Mouse (Mus musculus): Measurements from ENCODE around the gene Hspa1b. TPM values are rescaled to one million over a fixed set of nuclear protein-coding genes. Genes with fewer than 3 reads are reported as not detected.
"Not testable (repeated sequence)": the region's sequence is repeated elsewhere in the genome, so short reads cannot be mapped to it uniquely, and the experiment has no call there.

The Hspa1b gene
- total RNA-seq, 2 experiments from 2014 or later = 18.8 to 22.1 TPM

GRCm38 (mm10) chr17:34959881-34960515 lies 960 bp upstream of the Hspa1b start:
- peak overlapping the region; percentile 91 for H3K27ac ChIP-seq
- H3K4me3 ChIP-seq = peak overlapping the region; percentile 59
- TF ChIP-seq CTCF (IDR thresholded peaks at IDR 0.05) = no peak
- intact Hi-C loops (cut with DNase I) = no loop called here
- DNase-seq (ENCODE audit: extremely low spot score in 1 of 2, low spot score in 2 of 2) = no peak

DNA sequence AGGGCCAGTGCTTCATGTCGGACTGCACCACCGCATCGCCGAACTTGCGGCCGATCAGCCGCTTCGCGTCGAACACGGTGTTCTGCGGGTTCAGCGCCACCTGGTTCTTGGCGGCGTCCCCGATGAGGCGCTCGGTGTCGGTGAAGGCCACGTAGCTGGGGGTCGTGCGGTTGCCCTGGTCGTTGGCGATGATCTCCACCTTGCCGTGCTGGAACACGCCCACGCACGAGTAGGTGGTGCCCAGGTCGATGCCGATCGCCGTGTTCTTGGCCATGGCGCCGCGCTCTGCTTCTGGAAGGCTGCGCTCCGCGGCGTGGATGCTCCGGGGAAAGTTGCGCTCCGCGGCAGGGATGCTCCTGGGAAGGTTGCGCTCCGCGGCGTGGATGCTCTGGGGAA lies 306 bp downstream of the Hspa1b start:
- H3K27ac ChIP-seq; intact Hi-C loops (cut with DNase I); DNase-seq (ENCODE audit: extremely low spot score in 1 of 2, low spot score in 2 of 2): not testable (repeated sequence)
- peak overlapping the region; percentile 59 for H3K4me3 ChIP-seq

DNA sequence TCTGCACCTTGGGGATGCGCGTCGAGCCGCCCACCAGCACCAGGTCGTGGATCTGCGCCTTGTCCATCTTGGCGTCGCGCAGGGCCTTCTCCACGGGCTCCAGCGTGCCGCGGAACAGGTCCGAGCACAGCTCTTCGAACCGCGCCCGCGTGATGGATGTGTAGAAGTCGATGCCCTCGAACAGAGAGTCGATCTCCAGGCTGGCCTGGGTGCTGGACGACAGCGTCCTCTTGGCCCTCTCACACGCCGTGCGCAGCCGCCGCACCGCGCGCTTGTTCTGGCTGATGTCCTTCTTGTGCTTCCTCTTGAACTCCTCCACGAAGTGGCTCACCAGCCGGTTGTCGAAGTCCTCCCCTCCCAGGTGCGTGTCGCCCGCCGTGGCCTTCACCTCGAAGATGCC lies 1.1 kb downstream of the Hspa1b start:
- intact Hi-C loops (cut with DNase I); H3K27ac ChIP-seq; H3K4me3 ChIP-seq; DNase-seq (ENCODE audit: extremely low spot score in 1 of 2, low spot score in 2 of 2): not testable (repeated sequence)

DNA sequence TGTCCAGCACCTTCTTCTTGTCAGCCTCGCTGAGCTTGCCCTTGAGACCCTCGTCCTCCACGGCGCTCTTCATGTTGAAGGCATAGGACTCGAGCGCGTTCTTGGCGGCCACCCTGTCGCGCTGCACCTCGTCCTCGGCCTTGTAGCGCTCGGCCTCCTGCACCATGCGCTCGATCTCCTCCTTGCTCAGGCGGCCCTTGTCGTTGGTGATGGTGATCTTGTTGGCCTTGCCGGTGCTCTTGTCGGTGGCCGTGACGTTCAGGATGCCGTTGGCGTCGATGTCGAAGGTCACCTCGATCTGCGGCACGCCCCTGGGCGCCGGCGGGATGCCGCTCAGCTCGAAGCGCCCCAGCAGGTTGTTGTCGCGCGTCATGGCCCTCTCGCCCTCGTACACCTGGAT lies 1.7 kb downstream of the Hspa1b start:
- intact Hi-C loops (cut with DNase I); H3K27ac ChIP-seq; DNase-seq (ENCODE audit: extremely low spot score in 1 of 2, low spot score in 2 of 2); H3K4me3 ChIP-seq: not testable (repeated sequence)

GRCm38 (mm10) chr17:34956340-34956739 lies 2.7 kb downstream of the Hspa1b start:
- no peak for DNase-seq (ENCODE audit: extremely low spot score in 1 of 2, low spot score in 2 of 2)
- Histone ChIP-seq H3K27ac (no peak overlapping the region), H3K4me3 (no peak overlapping the region)
- TF ChIP-seq CTCF (IDR thresholded peaks at IDR 0.05) = peak; percentile 60
- intact Hi-C loops (cut with DNase I) = loop anchor here (1.0 kb wide), 1 partner anchor 24 kb away; no protein-coding TSS in a partner anchor

GRCm38 (mm10) chr17:34955884-34956283 lies 3.2 kb downstream of the Hspa1b start:
- TF ChIP-seq CTCF (IDR thresholded peaks at IDR 0.05) = no peak
- no peak overlapping the region for H3K4me3 ChIP-seq
- intact Hi-C loops (cut with DNase I) = loop anchor here (1.0 kb wide), 1 partner anchor 24 kb away; no protein-coding TSS in a partner anchor
- H3K27ac ChIP-seq = no peak overlapping the region
- DNase-seq (ENCODE audit: extremely low spot score in 1 of 2, low spot score in 2 of 2) = no peak

- no peak for TF ChIP-seq CTCF (IDR thresholded peaks at IDR 0.05)
- intact Hi-C loops (cut with DNase I) = no loop called here
- no peak overlapping the region for H3K27ac ChIP-seq
- no peak for DNase-seq (ENCODE audit: extremely low spot score in 1 of 2, low spot score in 2 of 2)
- no peak overlapping the region for H3K4me3 ChIP-seq
Observed at GRCm38 (mm10) chr17:34954831-34955230, 4.2 kb downstream of the Hspa1b start.

- TF ChIP-seq CTCF (IDR thresholded peaks at IDR 0.05) = no peak
- H3K4me3 ChIP-seq = no peak overlapping the region
- no peak for DNase-seq (ENCODE audit: extremely low spot score in 1 of 2, low spot score in 2 of 2)
- intact Hi-C loops (cut with DNase I) = no loop called here
- no peak overlapping the region for H3K27ac ChIP-seq
Observed at GRCm38 (mm10) chr17:34953904-34954303, 5.1 kb downstream of the Hspa1b start.

DNA sequence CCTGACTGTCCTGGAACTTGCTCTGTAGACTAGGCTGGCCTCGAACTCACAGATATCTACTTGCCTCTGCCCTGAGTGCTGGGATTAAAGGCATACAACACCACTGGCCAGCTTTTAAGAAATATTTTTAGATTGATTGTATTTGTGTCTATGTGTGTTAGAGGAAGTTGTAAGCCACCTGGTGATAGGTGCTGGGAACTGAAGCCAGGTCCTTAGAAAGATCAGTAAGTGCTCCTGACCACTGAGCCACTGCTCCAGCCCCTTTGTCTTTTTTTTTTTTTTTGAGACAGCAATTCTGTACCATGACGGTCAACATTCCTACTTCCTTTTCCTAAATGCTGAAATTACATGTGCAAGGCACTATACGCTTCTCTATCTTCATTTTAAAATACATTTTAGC lies 5.8 kb downstream of the Hspa1b start:
- no peak overlapping the region for H3K27ac ChIP-seq
- no peak for DNase-seq (ENCODE audit: extremely low spot score in 1 of 2, low spot score in 2 of 2)
- H3K4me3 ChIP-seq = no peak overlapping the region
- no peak for TF ChIP-seq CTCF (IDR thresholded peaks at IDR 0.05)
- intact Hi-C loops (cut with DNase I) = no loop called here

GRCm38 (mm10) chr17:34952378-34953040 lies 6.5 kb downstream of the Hspa1b start:
- intact Hi-C loops (cut with DNase I) = loop anchor here (1.0 kb wide), 1 partner anchor 29 kb away; the partner anchor contains the start of gene Lsm2
- TF ChIP-seq CTCF (IDR thresholded peaks at IDR 0.05) = peak; percentile 74
- peak overlapping the region; percentile 61 for H3K4me3 ChIP-seq
- H3K27ac ChIP-seq = peak overlapping the region; percentile 97
- DNase-seq (ENCODE audit: extremely low spot score in 1 of 2, low spot score in 2 of 2) = peak; percentile 73 to 79

- Histone ChIP-seq H3K27ac (peak overlapping the region; percentile 97), H3K4me3 (peak overlapping the region; percentile 61)
- intact Hi-C loops (cut with DNase I) = loop anchor here (1.0 to 2.0 kb wide), 3 partner anchors 21 to 101 kb away; partner anchors contain the start of genes Lsm2, Nelfe, Neu1 and Skiv2l
- TF ChIP-seq CTCF (IDR thresholded peaks at IDR 0.05) = no peak
- DNase-seq (ENCODE audit: extremely low spot score in 1 of 2, low spot score in 2 of 2) = peak; percentile 24 to 53
Observed at GRCm38 (mm10) chr17:34951636-34952377, 7.2 kb downstream of the Hspa1b start.
